Mouse (Mus musculus): ENCODE measurements at regions not wholly inside any gene's neighbourhood (a gene's known extent, or its start where the extent isn't known, plus 50 kb on each side); places are given as distances from the start of the nearest gene placed in this dataset.

GRCm38 (mm10) chr2:30743976-30744620, 59.4 kb downstream of the 1700001O22Rik start:
- H3K4me3 ChIP-seq (ENCODE audit: control insufficient read depth, insufficient read depth, low read length): no peak overlapping the region
- H3K4me1 ChIP-seq (replicated peaks; ENCODE audit: control insufficient read depth, insufficient read depth, low read length): 0 out of 2 replicates have a peak, but pooled peaks cover 2% of the 10 kb centered on the region
- TF ChIP-seq POLR2A (IDR thresholded peaks at IDR 0.05; ENCODE audit: control insufficient read depth, extremely low read depth, insufficient read depth, low read length, poor library complexity): no peak
- no peak for TF ChIP-seq CTCF (IDR thresholded peaks at IDR 0.05; ENCODE audit: borderline replicate concordance, control insufficient read depth, extremely low read depth, insufficient read depth, low read length, poor library complexity)
- H3K36me3 ChIP-seq (ENCODE audit: control insufficient read depth, insufficient read depth, low read length): no peaks in the 10 kb centered on the region
- 89% methylated on average over 15 of the region's 15 CpGs for WGBS
- H3K27me3 ChIP-seq (ENCODE audit: control insufficient read depth, insufficient read depth, low read length): no peaks in the 10 kb centered on the region
- no peak for DNase-seq
- H3K27ac ChIP-seq (ENCODE audit: control insufficient read depth, insufficient read depth, low read length): 0 out of 2 replicates have a peak overlapping the region, but pooled peaks have one; percentile 31

GRCm38 (mm10) chr2:30743265-30743846, 60.1 kb downstream of the 1700001O22Rik start:
- no peak for DNase-seq
- H3K27me3 ChIP-seq (ENCODE audit: control insufficient read depth, insufficient read depth, low read length): no peaks in the 10 kb centered on the region
- H3K4me3 ChIP-seq (ENCODE audit: control insufficient read depth, insufficient read depth, low read length): no peak overlapping the region
- TF ChIP-seq POLR2A (IDR thresholded peaks at IDR 0.05; ENCODE audit: control insufficient read depth, extremely low read depth, insufficient read depth, low read length, poor library complexity) (no peak), CTCF (IDR thresholded peaks at IDR 0.05; ENCODE audit: borderline replicate concordance, control insufficient read depth, extremely low read depth, insufficient read depth, low read length, poor library complexity) (no peak)
- H3K27ac ChIP-seq (ENCODE audit: control insufficient read depth, insufficient read depth, low read length): peak overlapping the region; percentile 28; the same call in 1 of the 2 replicates
- 78% methylated on average over 4 of the region's 4 CpGs for WGBS
- no peaks in the 10 kb centered on the region for H3K36me3 ChIP-seq (ENCODE audit: control insufficient read depth, insufficient read depth, low read length)
- 0 out of 2 replicates have a peak, but pooled peaks cover 2% of the 10 kb centered on the region for H3K4me1 ChIP-seq (replicated peaks; ENCODE audit: control insufficient read depth, insufficient read depth, low read length)

GRCm38 (mm10) chr2:30741450-30741849, 62.0 kb downstream of the 1700001O22Rik start:
- no peaks in the 10 kb centered on the region for H3K36me3 ChIP-seq (ENCODE audit: control insufficient read depth, insufficient read depth, low read length)
- 76% methylated on average over 2 of the region's 2 CpGs for WGBS
- H3K4me1 ChIP-seq (replicated peaks; ENCODE audit: control insufficient read depth, insufficient read depth, low read length): 0 out of 2 replicates have a peak, but pooled peaks cover 2% of the 10 kb centered on the region
- no peak overlapping the region for H3K27ac ChIP-seq (ENCODE audit: control insufficient read depth, insufficient read depth, low read length)
- DNase-seq: no peak
- no peaks in the 10 kb centered on the region for H3K27me3 ChIP-seq (ENCODE audit: control insufficient read depth, insufficient read depth, low read length)
- TF ChIP-seq POLR2A (IDR thresholded peaks at IDR 0.05; ENCODE audit: control insufficient read depth, extremely low read depth, insufficient read depth, low read length, poor library complexity) (no peak), CTCF (IDR thresholded peaks at IDR 0.05; ENCODE audit: borderline replicate concordance, control insufficient read depth, extremely low read depth, insufficient read depth, low read length, poor library complexity) (no peak)
- no peak overlapping the region for H3K4me3 ChIP-seq (ENCODE audit: control insufficient read depth, insufficient read depth, low read length)

- Histone ChIP-seq H3K4me3 (ENCODE audit: control insufficient read depth, insufficient read depth, low read length) (no peak overlapping the region), H3K4me1 (replicated peaks; ENCODE audit: control insufficient read depth, insufficient read depth, low read length) (peaks cover 10% of the 10 kb centered on the region), H3K27ac (ENCODE audit: control insufficient read depth, insufficient read depth, low read length) (no peak overlapping the region), H3K27me3 (ENCODE audit: control insufficient read depth, insufficient read depth, low read length) (no peaks in the 10 kb centered on the region), H3K36me3 (ENCODE audit: control insufficient read depth, insufficient read depth, low read length) (no peaks in the 10 kb centered on the region)
- DNase-seq: no peak
- TF ChIP-seq POLR2A (IDR thresholded peaks at IDR 0.05; ENCODE audit: control insufficient read depth, extremely low read depth, insufficient read depth, low read length, poor library complexity): no peak
- no peak for TF ChIP-seq CTCF (IDR thresholded peaks at IDR 0.05; ENCODE audit: borderline replicate concordance, control insufficient read depth, extremely low read depth, insufficient read depth, low read length, poor library complexity)
- 99% methylated on average over 5 of the region's 5 CpGs for WGBS
Observed at GRCm38 (mm10) chr2:30737759-30738158, 65.7 kb downstream of the 1700001O22Rik start.

- H3K36me3 ChIP-seq (ENCODE audit: control insufficient read depth, insufficient read depth, low read length): no peaks in the 10 kb centered on the region
- WGBS: 85% methylated on average over 6 of the region's 6 CpGs
- H3K27me3 ChIP-seq (ENCODE audit: control insufficient read depth, insufficient read depth, low read length): no peaks in the 10 kb centered on the region
- no peak overlapping the region for H3K4me3 ChIP-seq (ENCODE audit: control insufficient read depth, insufficient read depth, low read length)
- TF ChIP-seq CTCF (IDR thresholded peaks at IDR 0.05; ENCODE audit: borderline replicate concordance, control insufficient read depth, extremely low read depth, insufficient read depth, low read length, poor library complexity) (no peak), POLR2A (IDR thresholded peaks at IDR 0.05; ENCODE audit: control insufficient read depth, extremely low read depth, insufficient read depth, low read length, poor library complexity) (no peak)
- no peak for DNase-seq
- H3K27ac ChIP-seq (ENCODE audit: control insufficient read depth, insufficient read depth, low read length): no peak overlapping the region
- peaks cover 10% of the 10 kb centered on the region for H3K4me1 ChIP-seq (replicated peaks; ENCODE audit: control insufficient read depth, insufficient read depth, low read length)
Observed at GRCm38 (mm10) chr2:30736705-30737104, 66.8 kb downstream of the 1700001O22Rik start.

DNA sequence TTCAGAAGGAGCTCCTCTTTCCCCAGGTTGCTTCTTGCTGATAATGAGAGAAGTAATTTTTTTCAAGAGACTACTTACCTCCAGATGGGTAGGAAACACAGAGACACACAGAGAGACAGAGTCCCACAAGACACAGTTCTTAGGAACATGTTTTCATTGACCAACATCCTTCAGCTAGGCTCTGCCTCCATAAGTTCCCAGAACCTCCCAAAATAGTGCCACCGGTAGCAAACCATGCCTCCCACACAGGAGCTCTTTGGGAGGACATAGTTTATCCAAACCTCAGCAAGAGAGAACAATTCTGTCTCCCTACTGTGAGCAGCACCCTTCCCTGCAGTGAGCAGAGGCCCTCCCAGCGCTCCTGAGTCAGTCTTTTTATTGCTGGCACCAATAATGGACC, 67.2 kb downstream of the 1700001O22Rik start:
- DNase-seq: no peak
- Histone ChIP-seq H3K36me3 (ENCODE audit: control insufficient read depth, insufficient read depth, low read length) (no peaks in the 10 kb centered on the region), H3K27ac (ENCODE audit: control insufficient read depth, insufficient read depth, low read length) (no peak overlapping the region), H3K27me3 (ENCODE audit: control insufficient read depth, insufficient read depth, low read length) (no peaks in the 10 kb centered on the region), H3K4me3 (ENCODE audit: control insufficient read depth, insufficient read depth, low read length) (no peak overlapping the region), H3K4me1 (replicated peaks; ENCODE audit: control insufficient read depth, insufficient read depth, low read length) (peaks cover 10% of the 10 kb centered on the region)
- TF ChIP-seq CTCF (IDR thresholded peaks at IDR 0.05; ENCODE audit: borderline replicate concordance, control insufficient read depth, extremely low read depth, insufficient read depth, low read length, poor library complexity): no peak
- WGBS: 94% methylated on average over 2 of the region's 2 CpGs
